Mouse (Mus musculus): ENCODE measurements around the gene Smim4. TPM values are rescaled to one million over a fixed set of nuclear protein-coding genes. Genes with fewer than 3 reads are reported as not detected.

Gene Smim4
- total and polyA plus RNA-seq, 2 experiments from 2014 or later = 5.0 to 59.5 TPM

DNA sequence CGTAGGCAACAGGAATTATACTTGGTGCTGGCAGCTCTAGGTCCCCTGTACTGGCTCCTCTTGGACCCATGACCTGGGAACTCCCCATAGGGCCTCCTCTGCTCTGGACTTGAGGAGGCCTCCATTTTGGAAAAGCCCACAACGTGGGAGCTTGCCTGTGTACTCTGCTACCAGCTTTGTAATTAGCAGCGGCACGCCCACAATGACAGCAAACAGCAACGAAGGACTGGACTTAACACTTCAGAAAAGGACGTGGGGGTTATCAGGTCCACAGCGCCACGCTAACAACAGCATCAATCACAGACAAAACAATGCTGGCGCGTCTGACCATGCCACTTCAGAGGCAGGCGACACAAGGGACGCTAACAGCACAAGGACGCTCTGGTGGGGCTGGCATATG, 42.2 kb upstream of the Smim4 start:
- no peak overlapping the region for H3K4me2 ChIP-seq (ENCODE audit: low read depth, low read length)
- H3K9ac ChIP-seq (replicated peaks; ENCODE audit: low read length) = no peak overlapping the region
- peaks cover 52% of the 10 kb centered on the region for H3K36me3 ChIP-seq (ENCODE audit: insufficient read depth, low read length)
- H3K4me3 ChIP-seq (ENCODE audit: low read length) = no peak overlapping the region
- no peak for ATAC-seq
- 67% methylated on average over 13 of the region's 13 CpGs for WGBS
- peak overlapping the region; percentile 16 for H3K27ac ChIP-seq
- no peaks in the 10 kb centered on the region for H3K9me3 ChIP-seq (ENCODE audit: low read length)
- no peak for DNase-seq (ENCODE audit: low spot score)
- H3K4me1 ChIP-seq (ENCODE audit: insufficient read depth, low read length) = peaks cover 14% of the 10 kb centered on the region
- H3K27me3 ChIP-seq (ENCODE audit: insufficient read depth, low read length) = no peaks in the 10 kb centered on the region
- TF ChIP-seq CTCF (IDR thresholded peaks at IDR 0.05; ENCODE audit: low read depth) = no peak

DNA sequence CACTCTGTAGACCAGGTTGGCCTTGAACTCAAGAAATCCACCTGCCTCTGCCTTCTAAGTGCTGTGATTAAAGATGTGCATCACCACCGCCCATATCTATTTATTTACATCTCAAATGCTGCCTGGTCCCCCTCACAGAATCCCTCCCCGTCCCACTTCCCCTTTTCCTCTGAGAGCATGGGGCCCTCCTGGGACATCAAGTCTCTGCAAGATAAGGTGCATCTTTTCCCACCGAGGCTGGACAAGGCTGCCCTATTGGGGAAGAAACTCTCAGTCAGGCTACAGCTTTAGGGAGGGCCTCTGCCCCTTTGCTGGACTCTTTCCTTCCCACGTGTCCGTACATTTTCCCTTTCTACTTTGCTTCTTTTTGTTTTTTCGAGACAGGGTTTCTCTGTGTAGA, 40.8 kb upstream of the Smim4 start:
- Histone ChIP-seq H3K4me3 (ENCODE audit: low read length) (no peak overlapping the region), H3K4me1 (ENCODE audit: insufficient read depth, low read length) (peaks cover 14% of the 10 kb centered on the region), H3K4me2 (ENCODE audit: low read depth, low read length) (no peak overlapping the region), H3K9ac (replicated peaks; ENCODE audit: low read length) (no peak overlapping the region), H3K36me3 (ENCODE audit: insufficient read depth, low read length) (peaks cover 38% of the 10 kb centered on the region), H3K27ac (0 out of 2 replicates have a peak overlapping the region, but pooled peaks have one; percentile 15), H3K9me3 (ENCODE audit: low read length) (no peaks in the 10 kb centered on the region), H3K27me3 (ENCODE audit: insufficient read depth, low read length) (no peaks in the 10 kb centered on the region)
- WGBS = 84% methylated on average over 6 of the region's 6 CpGs
- no peak for TF ChIP-seq CTCF (IDR thresholded peaks at IDR 0.05; ENCODE audit: low read depth)
- ATAC-seq (no peak), DNase-seq (ENCODE audit: low spot score) (no peak)

DNA sequence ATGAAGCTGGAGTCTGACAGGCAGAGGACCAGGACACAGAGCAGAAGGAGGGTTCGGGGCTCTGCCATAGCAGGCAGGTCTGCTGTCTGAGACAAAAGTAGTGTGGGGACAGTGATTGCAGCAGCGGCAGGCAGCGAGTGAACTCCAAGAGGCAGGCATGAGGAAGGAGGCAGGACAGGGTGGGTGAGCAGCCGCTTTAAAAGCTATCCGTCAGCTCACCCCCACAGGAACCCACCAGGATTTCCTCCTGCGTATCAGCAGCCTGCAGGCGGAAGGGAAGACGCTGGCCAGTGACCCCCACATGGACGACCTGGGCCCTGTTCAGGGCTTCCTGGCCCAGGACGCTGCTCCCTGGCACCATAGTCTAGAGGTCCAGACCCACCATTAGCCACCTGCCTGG, 39.7 kb upstream of the Smim4 start, which contains the start of gene Stab1:
Stab1 (minus strand) TSS at position 217 of the 400 bp plus-strand sequence.
- H3K4me1 ChIP-seq (ENCODE audit: insufficient read depth, low read length) = peaks cover 14% of the 10 kb centered on the region
- WGBS = 55% methylated on average over 10 of the region's 10 CpGs
- peak within 1 kb of the TSS; percentile 15; the same call in 1 of the 2 replicates for H3K27ac ChIP-seq
- no peak for DNase-seq (ENCODE audit: low spot score)
- no peak within 1 kb of the TSS for H3K4me3 ChIP-seq (ENCODE audit: low read length)
- H3K27me3 ChIP-seq (ENCODE audit: insufficient read depth, low read length) = no peaks in the 10 kb centered on the region
- no peak for ATAC-seq
- H3K9ac ChIP-seq (replicated peaks; ENCODE audit: low read length) = no peak within 1 kb of the TSS
- H3K36me3 ChIP-seq (ENCODE audit: insufficient read depth, low read length) = peaks cover 28% of the 10 kb centered on the region
- H3K9me3 ChIP-seq (ENCODE audit: low read length) = no peaks in the 10 kb centered on the region
- no peak for TF ChIP-seq CTCF (IDR thresholded peaks at IDR 0.05; ENCODE audit: low read depth)
- H3K4me2 ChIP-seq (ENCODE audit: low read depth, low read length) = peak within 1 kb of the TSS; percentile 30; the same call in 1 of the 2 replicates

GRCm38 (mm10) chr14:31166827-31167226, 38.1 kb upstream of the Smim4 start:
- ATAC-seq (peak; percentile 11; the same call in 1 of the 2 replicates), DNase-seq (ENCODE audit: low spot score) (peak; percentile 40)
- 0 out of 2 replicates have a peak overlapping the region, but pooled peaks have one; percentile 2 for H3K9ac ChIP-seq (replicated peaks; ENCODE audit: low read length)
- no peak overlapping the region for H3K4me3 ChIP-seq (ENCODE audit: low read length)
- H3K4me1 ChIP-seq (ENCODE audit: insufficient read depth, low read length) = peaks cover 14% of the 10 kb centered on the region
- peaks cover 12% of the 10 kb centered on the region for H3K36me3 ChIP-seq (ENCODE audit: insufficient read depth, low read length)
- H3K27ac ChIP-seq = peak overlapping the region; percentile 45
- WGBS = 32% methylated on average over 9 of the region's 9 CpGs
- TF ChIP-seq CTCF (IDR thresholded peaks at IDR 0.05; ENCODE audit: low read depth) = no peak
- no peaks in the 10 kb centered on the region for H3K27me3 ChIP-seq (ENCODE audit: insufficient read depth, low read length)
- peak overlapping the region; percentile 30; the same call in 1 of the 2 replicates for H3K4me2 ChIP-seq (ENCODE audit: low read depth, low read length)
- H3K9me3 ChIP-seq (ENCODE audit: low read length) = no peaks in the 10 kb centered on the region

DNA sequence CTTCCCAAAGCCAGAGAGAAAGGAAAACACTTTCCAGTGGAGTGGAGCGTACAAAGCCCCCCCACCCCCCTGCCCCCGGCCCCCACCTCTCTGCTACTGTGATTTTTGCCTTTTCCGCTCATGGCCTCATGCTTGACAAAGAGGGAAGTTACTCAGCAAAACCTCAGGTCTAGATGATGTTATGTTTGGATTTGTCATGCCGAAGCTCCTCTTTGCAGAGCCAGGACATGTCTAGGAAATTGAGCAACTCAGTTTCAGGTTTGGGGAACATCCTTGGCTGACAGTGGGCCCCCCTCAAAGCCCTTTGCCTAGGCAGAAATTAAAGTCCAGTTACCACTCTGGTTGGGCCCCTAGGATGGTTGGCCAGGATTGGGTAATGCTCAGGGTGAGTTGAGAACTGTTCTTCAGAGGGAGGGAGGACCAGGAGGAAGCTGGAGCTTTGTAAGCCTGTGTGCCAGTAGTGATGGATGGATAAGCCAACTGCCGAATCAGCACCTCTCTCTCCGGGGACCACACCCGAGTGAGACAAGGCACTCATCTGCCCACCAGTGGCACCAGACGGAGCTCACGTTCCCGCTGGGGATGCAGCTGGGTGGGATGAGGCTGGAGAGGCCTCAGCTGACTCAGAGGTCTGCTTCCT, 37.4 kb upstream of the Smim4 start:
- Histone ChIP-seq H3K27ac (peak overlapping the region; percentile 45), H3K4me1 (ENCODE audit: insufficient read depth, low read length) (peaks cover 14% of the 10 kb centered on the region), H3K4me3 (ENCODE audit: low read length) (no peak overlapping the region), H3K36me3 (ENCODE audit: insufficient read depth, low read length) (peaks cover 5% of the 10 kb centered on the region), H3K4me2 (ENCODE audit: low read depth, low read length) (no peak overlapping the region), H3K27me3 (ENCODE audit: insufficient read depth, low read length) (no peaks in the 10 kb centered on the region), H3K9ac (replicated peaks; ENCODE audit: low read length) (0 out of 2 replicates have a peak overlapping the region, but pooled peaks have one; percentile 2), H3K9me3 (ENCODE audit: low read length) (no peaks in the 10 kb centered on the region)
- TF ChIP-seq CTCF (IDR thresholded peaks at IDR 0.05; ENCODE audit: low read depth) = no peak
- 52% methylated on average over 10 of the region's 10 CpGs for WGBS
- ATAC-seq (no peak), DNase-seq (ENCODE audit: low spot score) (no peak)

- no peaks in the 10 kb centered on the region for H3K27me3 ChIP-seq (ENCODE audit: insufficient read depth, low read length)
- H3K4me2 ChIP-seq (ENCODE audit: low read depth, low read length) = no peak overlapping the region
- no peak for ATAC-seq
- DNase-seq (ENCODE audit: low spot score) = no peak
- H3K9ac ChIP-seq (replicated peaks; ENCODE audit: low read length) = no peak overlapping the region
- 42% methylated on average over 7 of the region's 7 CpGs for WGBS
- no peak overlapping the region for H3K27ac ChIP-seq
- H3K9me3 ChIP-seq (ENCODE audit: low read length) = no peaks in the 10 kb centered on the region
- H3K4me3 ChIP-seq (ENCODE audit: low read length) = no peak overlapping the region
- H3K36me3 ChIP-seq (ENCODE audit: insufficient read depth, low read length) = no peaks in the 10 kb centered on the region
- H3K4me1 ChIP-seq (ENCODE audit: insufficient read depth, low read length) = peaks cover 14% of the 10 kb centered on the region
- TF ChIP-seq CTCF (IDR thresholded peaks at IDR 0.05; ENCODE audit: low read depth) = no peak
Measured at GRCm38 (mm10) chr14:31165458-31165857, 36.7 kb upstream of the Smim4 start.

DNA sequence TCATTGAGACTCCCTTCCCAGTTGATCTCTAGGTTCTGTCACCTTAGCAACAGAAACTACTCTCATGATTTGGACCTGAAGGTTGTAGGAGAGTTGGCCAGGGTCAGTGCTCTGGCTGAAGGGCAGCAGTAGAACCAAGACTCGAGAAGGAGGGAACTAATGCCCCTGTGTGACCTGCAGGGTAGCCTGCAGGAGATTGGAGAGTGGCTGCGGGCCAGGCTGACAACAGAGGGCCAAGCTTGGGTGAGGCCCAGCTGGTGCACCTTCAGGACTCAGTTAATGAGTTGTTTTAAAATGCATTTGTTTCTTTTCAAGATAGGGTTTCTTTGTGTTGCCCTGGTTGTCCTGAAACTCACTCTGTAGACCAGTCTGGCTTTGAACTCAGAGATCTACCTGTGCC, 36.3 kb upstream of the Smim4 start:
- H3K9me3 ChIP-seq (ENCODE audit: low read length) = no peaks in the 10 kb centered on the region
- H3K27me3 ChIP-seq (ENCODE audit: insufficient read depth, low read length) = no peaks in the 10 kb centered on the region
- ATAC-seq = no peak
- WGBS = 44% methylated on average over 2 of the region's 2 CpGs
- peaks cover 14% of the 10 kb centered on the region for H3K4me1 ChIP-seq (ENCODE audit: insufficient read depth, low read length)
- H3K4me3 ChIP-seq (ENCODE audit: low read length) = no peak overlapping the region
- no peak overlapping the region for H3K27ac ChIP-seq
- no peak for DNase-seq (ENCODE audit: low spot score)
- no peak for TF ChIP-seq CTCF (IDR thresholded peaks at IDR 0.05; ENCODE audit: low read depth)
- no peak overlapping the region for H3K4me2 ChIP-seq (ENCODE audit: low read depth, low read length)
- no peak overlapping the region for H3K9ac ChIP-seq (replicated peaks; ENCODE audit: low read length)
- H3K36me3 ChIP-seq (ENCODE audit: insufficient read depth, low read length) = no peaks in the 10 kb centered on the region
